Mouse (Mus musculus) stomach, postnatal 0 days (tissue): ENCODE results near the gene Olfr1290. TPM values are rescaled to one million over a fixed set of nuclear protein-coding genes. Genes with fewer than 3 reads are reported as not detected.

Experiments
- ATAC-seq: fragments of 200-750 bp; cut with Nextera tagmentation; 2 replicates; pipeline ENCODE4 v1.8.0; 2017; ENCODE audit not compliant: low FRiP score, low TSS enrichment
- DNase-seq: peaks from one replicate; pipeline ENCODE4 v3.0.0-alpha.2; 2016; ENCODE audit warnings: low spot score
- H3K27ac ChIP-seq: fragments of 300-500 bp; sonication (generic); replicated peaks from 2 replicates; pipeline ENCODE4 v1.5.1; 2014; ENCODE audit warnings: mild to moderate bottlenecking, control low read depth
- H3K27me3 ChIP-seq: fragments of 300-500 bp; sonication (generic); 2 replicates; pipeline ENCODE4 v1.6.1; 2014; ENCODE audit warnings: low read length; ENCODE audit not compliant: control insufficient read depth, insufficient read depth
- H3K36me3 ChIP-seq: fragments of 300-500 bp; sonication (generic); 2 replicates; pipeline ENCODE4 v1.6.1; 2014; ENCODE audit warnings: low read length, mixed read lengths; ENCODE audit not compliant: control insufficient read depth, insufficient read depth
- H3K4me1 ChIP-seq: fragments of 300-500 bp; sonication (generic); replicated peaks from 2 replicates; pipeline ENCODE4 v1.6.1; 2014; ENCODE audit warnings: antibody characterized with exemption; ENCODE audit not compliant: control insufficient read depth, insufficient read depth
- H3K4me2 ChIP-seq: fragments of 300-500 bp; sonication (generic); replicated peaks from 2 replicates; pipeline ENCODE4 v1.6.1; 2014; ENCODE audit warnings: low read depth, mild to moderate bottlenecking, control low read depth, moderate library complexity
- H3K4me3 ChIP-seq: fragments of 300-500 bp; sonication (generic); 2 replicates; pipeline ENCODE4 v1.5.1; 2014; ENCODE audit warnings: low read depth, low read length, control low read depth
- H3K9ac ChIP-seq: fragments of 300-500 bp; sonication (generic); 2 replicates; pipeline ENCODE4 v1.6.1; 2014; ENCODE audit warnings: mild to moderate bottlenecking, low read length, control low read depth, mixed read lengths
- H3K9me3 ChIP-seq: fragments of 300-500 bp; sonication (generic); 2 replicates; pipeline ENCODE4 v1.6.1; 2016; ENCODE audit warnings: low read length; ENCODE audit not compliant: control insufficient read depth
- CTCF ChIP-seq: IDR thresholded peaks from 2 replicates; pipeline ENCODE4 v1.5.1; 2016; ENCODE audit warnings: antibody characterized with exemption, low read depth, mild to moderate bottlenecking, moderate library complexity
- EP300 ChIP-seq: optimal IDR thresholded peaks from 2 replicates; pipeline ENCODE3; 2016; ENCODE audit warnings: antibody characterized with exemption
- WGBS: fragments of 180-500 bp; shearing (Covaris S2); extraction: QIAGEN DNeasy Blood & Tissue Kit; methylation state at CpG from one replicate; pipeline ENCODE4 v1.1.7; 2014; 5-methylcytosine and 5-hydroxymethylcytosine counted together
- polyA plus RNA-seq: library from polyadenylated mRNA; unstranded; fragments of >200 nt; fragmentation: Nextera tagmentation; extraction: Ambion mirVana; gene quantifications from 2 replicates; pipeline ENCODE4 v1.2.1, GENCODE M21; 2015

Olfr1290 gene
- polyA plus RNA-seq, result not detected in 2 replicates

GRCm38 (mm10) chr2:111493729-111494128 lies at the start of gene Olfr1290:
TSS of gene Olfr1290 (minus strand) at chr2:111493829.
- Histone ChIP-seq H3K4me2 (no peak within 1 kb of the TSS), H3K9ac (no peak within 1 kb of the TSS), H3K27ac (no peak within 1 kb of the TSS), H3K4me3 (no peak within 1 kb of the TSS), H3K9me3 (no peaks in the 10 kb centered on the region), H3K27me3 (no peaks in the 10 kb centered on the region), H3K36me3 (no peaks in the 10 kb centered on the region), H3K4me1 (no peaks in the 10 kb centered on the region)
- WGBS, result 78% methylated on average over 5 of the region's 5 CpGs
- no peak for ATAC-seq
- no peak for TF ChIP-seq EP300
- no peak for TF ChIP-seq CTCF
- no peak for DNase-seq

DNA sequence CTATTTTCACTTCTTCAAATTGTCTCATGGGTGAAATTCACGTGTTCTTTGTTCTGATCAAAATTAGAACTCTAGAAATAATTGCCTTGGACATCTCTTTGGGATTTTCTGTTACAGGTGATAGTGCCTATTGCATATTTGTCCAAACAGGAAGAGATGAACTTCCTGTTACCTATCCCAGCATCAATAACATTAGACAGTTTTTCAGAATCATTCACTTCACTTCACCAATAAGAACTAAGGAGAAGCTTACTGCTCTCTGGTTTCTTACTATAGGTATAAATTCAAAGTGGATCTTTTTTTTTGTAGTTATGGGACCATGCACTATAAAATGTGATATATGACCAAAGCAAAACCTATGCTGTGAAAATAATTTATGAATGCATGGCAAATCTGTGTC lies 46.6 kb upstream of the Olfr1290 start, which contains the start of gene Olfr1294:
Gene Olfr1294 (minus strand): TSS at position 101 of the 400 bp plus-strand sequence.
- 38% methylated on average over 1 of the region's 1 CpGs for WGBS
- H3K27me3 ChIP-seq, result no peaks in the 10 kb centered on the region
- ATAC-seq (no peak), DNase-seq (no peak)
- H3K9me3 ChIP-seq, result no peaks in the 10 kb centered on the region
- H3K4me1 ChIP-seq, result no peaks in the 10 kb centered on the region
- H3K4me2 ChIP-seq, result no peak within 1 kb of the TSS
- H3K36me3 ChIP-seq, result no peaks in the 10 kb centered on the region
- no peak within 1 kb of the TSS for H3K4me3 ChIP-seq
- no peak within 1 kb of the TSS for H3K27ac ChIP-seq
- TF ChIP-seq CTCF (no peak), EP300 (no peak)
- H3K9ac ChIP-seq, result no peak within 1 kb of the TSS

- Histone ChIP-seq H3K9ac (no peak within 1 kb of the TSS), H3K27ac (no peak within 1 kb of the TSS), H3K9me3 (no peaks in the 10 kb centered on the region), H3K4me2 (no peak within 1 kb of the TSS), H3K36me3 (no peaks in the 10 kb centered on the region), H3K27me3 (no peaks in the 10 kb centered on the region), H3K4me3 (no peak within 1 kb of the TSS), H3K4me1 (no peaks in the 10 kb centered on the region)
- 67% methylated on average over 1 of the region's 1 CpGs for WGBS
- DNase-seq (no peak), ATAC-seq (no peak)
- TF ChIP-seq EP300 (no peak), CTCF (no peak)
Measured at GRCm38 (mm10) chr2:111524903-111525302, 31.3 kb upstream of the Olfr1290 start, which contains the start of gene Olfr1293-ps. TSS of gene Olfr1293-ps (plus strand) at chr2:111525203.

DNA sequence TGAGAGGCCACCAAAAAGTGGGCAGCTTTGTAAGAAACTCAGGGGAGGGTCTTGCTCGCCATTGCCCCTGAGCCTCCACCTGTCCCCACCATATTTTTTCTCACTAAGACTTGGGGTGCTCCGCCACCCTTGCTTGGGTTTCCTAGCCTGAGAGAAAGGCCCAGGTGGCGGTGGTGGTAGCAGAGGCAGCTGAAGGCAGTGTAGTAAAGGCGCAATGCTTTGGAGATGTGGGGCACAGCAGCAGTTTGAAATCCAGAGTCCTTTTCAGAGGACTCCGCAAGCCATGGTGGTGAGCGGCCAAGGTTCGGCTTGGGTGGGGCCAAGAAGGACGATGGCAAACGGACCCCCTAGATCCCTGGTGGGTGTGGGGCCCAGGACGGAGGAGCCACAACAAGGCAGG lies 23.8 kb upstream of the Olfr1290 start:
- DNase-seq, result no peak
- ATAC-seq, result no peak
- no peaks in the 10 kb centered on the region for H3K9me3 ChIP-seq
- no peak overlapping the region for H3K9ac ChIP-seq
- no peaks in the 10 kb centered on the region for H3K36me3 ChIP-seq
- TF ChIP-seq EP300 (no peak), CTCF (no peak)
- H3K4me2 ChIP-seq, result no peak overlapping the region
- WGBS, result 90% methylated on average over 10 of the region's 10 CpGs
- H3K27me3 ChIP-seq, result no peaks in the 10 kb centered on the region
- no peaks in the 10 kb centered on the region for H3K4me1 ChIP-seq
- H3K4me3 ChIP-seq, result no peak overlapping the region
- no peak overlapping the region for H3K27ac ChIP-seq

DNA sequence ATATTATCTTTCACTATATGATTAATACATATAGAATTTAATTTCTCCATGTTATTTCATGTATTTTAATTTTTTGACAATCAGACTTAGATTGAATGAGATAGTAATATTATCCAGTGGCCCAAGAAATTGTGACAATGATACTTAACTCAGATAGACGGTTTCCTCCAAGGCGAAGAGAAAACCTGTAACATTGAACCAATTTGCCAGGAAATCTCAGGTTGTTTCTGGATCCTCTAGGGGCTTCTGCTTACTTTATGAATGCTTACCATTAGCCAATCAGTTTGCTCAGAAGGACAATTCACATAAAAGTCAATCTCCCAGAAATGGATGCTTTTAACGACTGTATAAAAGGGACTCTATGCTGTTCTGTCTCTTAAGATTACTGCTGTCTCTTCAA lies 3.3 kb upstream of the Olfr1290 start, which contains the start of gene Olfr1291-ps1:
Gene Olfr1291-ps1 (plus strand): TSS at position 301 of the 400 bp plus-strand sequence.
- Histone ChIP-seq H3K4me3 (no peak within 1 kb of the TSS), H3K4me1 (no peaks in the 10 kb centered on the region), H3K9me3 (no peaks in the 10 kb centered on the region), H3K4me2 (no peak within 1 kb of the TSS), H3K36me3 (no peaks in the 10 kb centered on the region), H3K9ac (no peak within 1 kb of the TSS), H3K27me3 (no peaks in the 10 kb centered on the region), H3K27ac (no peak within 1 kb of the TSS)
- no peak for ATAC-seq
- TF ChIP-seq EP300 (no peak), CTCF (no peak)
- no peak for DNase-seq
- WGBS, result 89% methylated on average over 3 of the region's 3 CpGs

DNA sequence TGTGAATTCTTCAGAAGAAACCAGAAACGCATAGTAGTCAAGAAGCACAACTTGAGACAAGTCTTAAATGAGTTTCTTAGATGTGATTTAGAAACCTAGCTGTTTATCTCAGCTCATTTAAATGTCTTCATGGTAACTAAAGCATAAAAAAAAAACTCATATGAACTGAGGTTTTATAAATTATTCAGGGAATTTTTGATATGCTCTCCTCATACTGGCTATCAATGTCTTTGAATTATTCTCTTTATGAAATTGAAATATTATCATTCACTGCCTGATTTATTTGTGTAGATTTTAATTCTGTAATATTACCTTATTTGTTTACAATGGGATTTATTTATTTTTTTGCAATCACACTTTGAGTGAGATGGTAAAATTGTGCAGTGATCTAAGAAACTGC lies 13.1 kb downstream of the Olfr1290 start, which contains the start of gene Olfr1289:
Gene Olfr1289 (plus strand): TSS at position 301 of the 400 bp plus-strand sequence.
- 67% methylated on average over 1 of the region's 1 CpGs for WGBS
- H3K27me3 ChIP-seq, result no peaks in the 10 kb centered on the region

More for the DNA sequence above, 13.1 kb downstream of the Olfr1290 start, which contains the start of gene Olfr1289:
- TF ChIP-seq CTCF (no peak), EP300 (no peak)
- Histone ChIP-seq H3K9ac (no peak within 1 kb of the TSS), H3K4me1 (no peaks in the 10 kb centered on the region), H3K4me2 (no peak within 1 kb of the TSS), H3K4me3 (no peak within 1 kb of the TSS), H3K9me3 (no peaks in the 10 kb centered on the region), H3K27ac (no peak within 1 kb of the TSS), H3K36me3 (no peaks in the 10 kb centered on the region)
- ATAC-seq (no peak), DNase-seq (no peak)
